Mouse (Mus musculus): Measurements from ENCODE around the gene Misp.

Gene Misp

DNA sequence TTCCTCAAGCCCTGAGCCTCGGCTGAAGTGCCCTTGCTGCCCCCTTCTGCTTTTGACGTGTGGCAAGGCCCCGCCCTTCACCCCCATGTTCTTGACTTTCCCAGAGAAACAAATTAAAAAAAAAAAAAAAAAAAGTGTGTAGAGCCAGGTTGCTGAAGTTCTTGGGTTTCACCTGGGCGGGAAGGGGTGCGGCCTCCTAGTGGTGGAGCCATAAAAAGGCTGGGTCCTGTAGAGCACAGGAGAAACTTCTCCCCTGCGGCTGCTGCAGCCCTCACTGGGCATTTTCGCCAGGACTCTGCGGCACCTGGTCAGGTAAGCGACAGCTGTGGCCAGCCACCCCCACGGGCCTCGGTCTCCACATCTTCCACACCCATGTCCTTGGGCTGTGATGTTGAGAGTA lies at the start of gene Misp:
Misp (plus strand) TSS at position 208 of the 400 bp plus-strand sequence.
- no peak for DNase-seq

- no peak for DNase-seq
These were observed 48.5 kb upstream of the Misp start for GRCm38 (mm10) chr10:79772320-79772719.

GRCm38 (mm10) chr10:79773208-79773607 lies 47.6 kb upstream of the Misp start:
- DNase-seq, result no peak

DNA sequence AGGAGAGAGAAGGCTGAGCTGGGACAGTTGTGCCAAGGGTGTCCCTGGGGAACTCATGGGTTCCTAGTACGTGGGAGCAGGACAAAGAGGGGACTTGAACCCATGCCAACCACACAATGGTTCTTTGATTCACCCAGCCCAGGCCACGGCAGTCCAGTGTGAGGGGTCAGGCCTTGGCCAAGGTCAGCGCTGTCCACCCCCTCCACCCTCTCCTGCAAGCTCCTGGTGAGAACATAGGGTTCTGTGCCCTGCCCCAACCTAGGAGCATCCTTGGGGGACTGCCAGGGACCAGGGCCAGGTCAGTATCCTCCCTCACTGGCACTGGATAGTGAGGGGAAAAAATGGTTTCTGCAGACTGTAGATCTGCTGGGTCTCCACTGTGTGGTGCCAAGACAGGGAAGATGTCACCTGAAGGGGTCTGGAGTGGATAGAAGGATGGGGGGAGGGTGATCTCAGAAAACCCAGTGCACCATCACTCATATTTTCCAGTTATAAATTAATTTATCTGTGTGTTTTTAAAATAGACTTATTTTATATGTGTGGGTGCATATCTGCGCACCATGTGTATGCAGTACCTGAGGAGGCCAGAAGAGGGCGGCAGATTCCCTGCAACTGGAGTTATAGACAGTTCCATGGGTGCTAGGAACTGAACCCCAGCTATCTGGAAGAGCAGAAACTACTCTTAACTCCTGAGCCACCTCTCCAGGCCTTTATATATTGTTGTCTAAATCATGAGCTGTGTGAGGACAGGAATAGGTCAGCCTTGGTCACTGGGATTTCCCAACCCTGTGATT lies 46.1 kb upstream of the Misp start:
- DNase-seq, result no peak

DNA sequence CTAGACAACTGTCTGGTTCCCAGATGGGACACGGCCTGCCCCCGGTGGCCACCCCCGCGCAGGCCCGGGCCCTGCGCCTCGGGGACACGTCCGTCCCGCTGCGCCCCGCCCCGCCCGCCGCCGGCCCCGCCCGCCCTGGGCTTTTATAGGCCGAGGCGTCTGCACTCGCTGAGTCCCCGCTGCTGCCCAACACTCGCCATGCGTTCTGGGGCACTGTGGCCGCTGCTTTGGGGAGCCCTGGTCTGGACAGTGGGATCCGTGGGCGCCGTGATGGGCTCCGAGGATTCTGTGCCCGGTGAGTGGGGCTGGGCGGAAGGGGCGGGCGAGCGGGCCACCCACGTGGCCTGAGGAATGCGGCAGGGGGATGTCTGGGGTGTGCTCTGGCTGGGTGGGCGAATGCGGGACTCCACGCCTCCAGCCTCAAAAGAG lies 43.7 kb upstream of the Misp start, which contains the start of gene Fstl3:
Fstl3 (plus strand) TSS at position 170 of the 429 bp plus-strand sequence.
- DNase-seq, result no peak

- no peak for DNase-seq
These were observed 42.8 kb upstream of the Misp start for GRCm38 (mm10) chr10:79778006-79778405.

DNA sequence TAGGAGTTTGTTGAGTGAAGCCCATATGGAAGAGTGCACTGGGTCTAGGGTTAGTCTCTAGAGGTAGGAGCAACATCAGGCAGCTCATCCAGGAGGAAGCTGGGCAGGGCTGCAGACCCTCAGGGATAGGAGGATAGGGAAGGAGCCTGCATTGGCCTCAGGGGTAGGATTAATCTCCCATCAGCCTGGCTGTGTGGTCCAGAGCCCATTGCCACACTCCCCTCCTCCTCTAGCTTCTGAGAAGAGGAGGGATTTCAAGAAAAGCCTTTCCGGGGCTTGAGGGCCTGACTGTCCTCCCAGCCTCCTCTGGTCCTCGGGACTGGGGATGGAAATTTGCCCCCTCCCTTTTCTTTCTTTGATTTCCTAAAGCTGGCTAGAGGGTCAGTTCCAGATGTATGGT lies 41.6 kb upstream of the Misp start:
- no peak for DNase-seq

- peak; percentile 85 to 90 for DNase-seq
These were observed 40.8 kb upstream of the Misp start for GRCm38 (mm10) chr10:79779784-79780663.

DNA sequence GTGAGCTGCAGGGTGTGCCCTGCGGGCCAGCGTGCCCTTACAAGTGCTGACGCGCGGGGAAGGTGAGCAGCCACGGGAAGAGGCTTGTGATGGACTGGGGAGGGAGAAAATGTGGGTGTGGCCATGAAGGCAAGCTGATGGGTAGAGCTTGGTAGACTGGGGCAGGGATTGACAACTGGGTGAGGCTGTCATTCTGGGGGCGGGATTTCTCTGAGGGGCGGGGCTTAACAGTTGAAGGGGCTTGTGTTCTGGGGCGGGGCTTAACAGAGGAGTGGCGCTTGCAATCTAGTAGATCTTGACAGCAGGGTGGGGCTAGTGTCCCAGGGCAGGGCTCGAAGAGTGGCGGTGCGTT lies 40.1 kb upstream of the Misp start:
- DNase-seq, result no peak

- no peak for DNase-seq
These were observed 39.6 kb upstream of the Misp start for GRCm38 (mm10) chr10:79781139-79781538.

- DNase-seq, result peak; percentile 48 to 70
These were observed 38.8 kb upstream of the Misp start for GRCm38 (mm10) chr10:79781956-79782355.

DNA sequence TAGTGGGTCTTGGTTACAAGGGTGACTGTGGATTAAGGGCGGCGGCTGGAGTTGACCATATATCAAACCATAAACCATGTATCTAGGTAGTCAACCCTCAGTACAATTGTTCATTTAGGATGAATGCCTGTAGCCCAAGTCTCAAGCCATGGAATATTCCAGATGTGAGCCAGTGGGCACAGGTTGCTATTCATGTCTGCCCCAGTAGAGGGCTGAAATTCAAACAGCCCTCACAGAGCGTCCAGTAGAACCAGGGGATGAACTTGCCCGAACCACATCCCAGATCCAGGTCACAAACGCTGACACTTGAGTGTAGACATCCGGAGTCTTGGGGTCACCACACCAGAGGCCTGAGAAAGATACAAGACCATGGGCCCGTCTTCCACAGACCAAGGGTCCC lies 37.7 kb upstream of the Misp start:
- no peak for DNase-seq

- no peak for DNase-seq
These were observed 36.6 kb upstream of the Misp start for GRCm38 (mm10) chr10:79783920-79784800.

- DNase-seq, result peak in 1 of 2 experiments; percentile 59
These were observed 32.2 kb upstream of the Misp start for GRCm38 (mm10) chr10:79788386-79789158.

DNA sequence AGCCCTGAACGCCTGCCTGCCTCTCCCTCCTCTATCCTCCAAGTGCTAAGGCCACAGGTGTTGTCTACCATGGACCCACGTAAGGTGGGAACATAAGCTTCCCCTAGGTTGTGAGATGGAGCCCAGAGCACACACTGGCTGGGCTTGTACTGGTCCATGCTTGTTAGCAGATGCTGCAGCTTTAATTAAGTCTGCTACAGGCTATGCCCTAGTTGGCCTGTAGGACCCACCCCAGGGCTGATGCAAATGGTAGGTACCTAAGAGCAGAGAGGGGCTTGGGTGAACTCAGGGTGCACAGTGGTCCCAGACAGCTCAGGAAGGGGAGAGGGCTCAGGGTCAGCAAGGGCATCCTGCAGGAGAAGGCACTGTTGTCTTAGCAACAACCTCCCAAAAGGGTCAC lies 31.2 kb upstream of the Misp start:
- no peak for DNase-seq

GRCm38 (mm10) chr10:79790861-79791260 lies 29.9 kb upstream of the Misp start, which contains the start of gene Prss57:
Prss57 (minus strand) TSS chr10:79790961.
- DNase-seq, result no peak

GRCm38 (mm10) chr10:79792339-79793040 lies 28.3 kb upstream of the Misp start:
- DNase-seq, result no peak

DNA sequence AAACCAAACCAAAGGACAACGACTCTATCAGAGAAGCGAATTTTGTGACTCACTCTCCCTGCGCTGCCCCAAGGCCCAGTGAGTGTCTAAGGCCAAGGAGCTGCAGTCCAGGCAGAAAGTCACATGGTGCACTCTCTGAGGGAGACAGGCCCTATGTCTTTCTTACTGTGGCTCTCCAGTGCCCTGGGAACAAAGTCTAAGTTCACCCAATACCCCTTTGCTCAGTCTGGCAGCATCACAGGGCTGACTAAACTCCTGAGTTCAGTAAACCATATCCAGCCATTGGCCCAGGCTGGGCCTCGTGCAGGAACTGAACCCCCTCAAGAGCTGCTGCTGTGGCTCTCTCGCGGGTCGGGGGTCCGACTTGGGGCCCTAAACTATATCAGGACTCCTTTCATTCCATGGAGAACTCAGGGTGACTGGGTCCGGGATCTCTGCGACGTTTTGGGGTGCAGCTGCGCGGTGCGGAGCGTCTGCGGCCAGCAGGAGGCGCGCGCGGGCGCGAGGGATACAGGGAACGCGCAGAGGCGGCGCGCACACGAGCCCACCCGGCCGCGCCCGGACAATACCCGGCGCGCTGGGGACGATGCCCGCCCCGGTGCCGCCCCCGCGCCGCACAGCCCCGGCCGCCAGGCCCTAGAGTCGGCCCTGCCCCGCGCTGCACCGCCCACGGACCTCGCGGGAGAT lies 27.6 kb upstream of the Misp start, which contains the start of gene Palm:
Palm (plus strand) TSS at position 522 of the 687 bp plus-strand sequence.
- DNase-seq, result peak; percentile 50 to 57

- peak; percentile 32 to 34 for DNase-seq
These were observed 26.9 kb upstream of the Misp start for GRCm38 (mm10) chr10:79793738-79794490.

DNA sequence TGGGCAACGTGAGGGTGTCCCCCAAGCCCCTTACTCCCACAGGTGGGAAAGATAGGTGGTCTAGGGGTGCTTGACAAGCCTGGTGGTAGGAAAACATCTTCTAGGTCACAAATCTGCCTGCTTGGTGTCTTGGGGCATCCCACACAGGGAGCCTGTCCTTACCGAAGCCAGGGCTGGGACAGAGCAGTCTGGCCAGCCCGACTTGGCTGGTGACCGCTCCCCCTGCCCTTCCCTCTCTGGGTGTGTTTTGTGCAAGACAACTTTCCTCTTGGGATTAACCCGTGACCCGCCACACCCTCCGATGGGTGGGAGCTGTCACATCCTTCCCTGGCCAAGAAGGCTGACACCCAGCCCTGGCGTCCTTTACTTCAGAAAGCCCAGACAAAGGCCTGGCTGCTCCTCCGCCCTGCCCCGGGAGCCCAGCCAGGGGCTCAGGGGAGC lies 26.3 kb upstream of the Misp start:
- peak in 1 of 2 experiments; percentile 26 for DNase-seq
